Mouse (Mus musculus) olfactory bulb, adult 2 months (tissue): ENCODE results near the gene Slc12a3. TPM values are rescaled to one million over a fixed set of nuclear protein-coding genes. Genes with fewer than 3 reads are reported as not detected.
"Not testable (repeated sequence)": the region's sequence is repeated elsewhere in the genome, so short reads cannot be mapped to it uniquely, and the experiment has no call there.

Source experiments
- H3K27ac ChIP-seq: fragments of 200-500 bp; 2 replicates; pipeline ENCODE4 v1.5.1; 2012; ENCODE audit warnings: low read depth, low read length; ENCODE audit not compliant: insufficient read depth
- H3K4me1 ChIP-seq: fragments of 200-500 bp; 2 replicates; pipeline ENCODE4 v1.6.1; 2012; ENCODE audit warnings: low read length; ENCODE audit not compliant: control insufficient read depth, insufficient read depth
- H3K4me3 ChIP-seq: fragments of 200-500 bp; 2 replicates; pipeline ENCODE4 v1.5.1; 2012; ENCODE audit warnings: mild to moderate bottlenecking, low read depth, low read length, moderate library complexity; ENCODE audit not compliant: insufficient read depth
- CTCF ChIP-seq: fragments of 200-500 bp; IDR thresholded peaks from 2 replicates; pipeline ENCODE4 v1.5.1; 2012; ENCODE audit warnings: low read depth, mild to moderate bottlenecking, low read length, moderate library complexity; ENCODE audit not compliant: insufficient read depth
- POLR2A ChIP-seq: fragments of 200-500 bp; IDR thresholded peaks from 2 replicates; pipeline ENCODE4 v1.6.1; 2012; ENCODE audit warnings: mild to moderate bottlenecking, low read depth, low read length, moderate library complexity; ENCODE audit not compliant: insufficient read depth
- WGBS: fragments of 180-500 bp; shearing (Covaris S2); methylation state at CpG from one replicate; pipeline ENCODE4 v1.1.7; 2018; 5-methylcytosine and 5-hydroxymethylcytosine counted together
- polyA plus RNA-seq: library from polyadenylated mRNA; stranded (reverse); fragments of >200 nt; gene quantifications from 2 replicates; pipeline ENCODE4 v1.2.4, GENCODE M21; 2012; ENCODE audit warnings: low replicate concordance; ENCODE audit not compliant: missing spikeins, insufficient read depth, insufficient read length

Slc12a3 gene
- polyA plus RNA-seq, 1 experiment = not detected

DNA sequence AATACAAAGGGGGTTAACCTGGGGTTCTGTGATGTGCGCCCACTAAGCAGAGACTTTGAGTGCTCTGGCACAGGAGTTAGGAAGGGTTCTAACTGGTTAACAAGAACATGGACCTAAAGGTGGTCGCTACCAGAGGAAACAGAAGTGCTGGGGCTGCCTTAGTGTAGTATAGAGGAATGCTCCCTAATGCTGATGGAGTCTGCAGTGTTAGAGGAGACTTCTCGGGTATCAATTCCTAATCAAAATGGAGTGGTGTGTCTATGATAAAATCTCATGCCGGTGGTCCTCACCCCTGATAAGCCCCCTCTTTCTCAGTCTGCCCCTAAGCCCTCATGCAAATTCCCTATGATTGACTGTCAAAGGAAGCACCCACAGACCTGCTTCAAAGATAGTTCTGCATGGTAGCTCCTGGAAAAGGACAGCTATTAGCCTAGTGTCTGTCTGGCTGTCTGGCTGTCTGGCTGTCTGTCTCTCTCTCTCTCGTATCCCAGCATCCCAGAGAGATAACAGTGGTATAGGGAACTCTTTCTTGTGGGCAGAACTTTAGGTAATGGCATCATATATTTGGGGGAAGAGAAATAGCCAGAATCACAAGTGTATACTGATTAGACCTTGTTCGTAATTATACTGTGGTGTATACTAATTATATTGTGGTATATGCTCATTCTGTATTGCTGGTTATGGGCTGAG lies 67.0 kb downstream of the Slc12a3 start:
- Histone ChIP-seq H3K27ac (no peak overlapping the region), H3K4me1 (no peaks in the 10 kb centered on the region), H3K4me3 (no peak overlapping the region)
- 85% methylated on average over 6 of the region's 6 CpGs for WGBS
- TF ChIP-seq CTCF = no peak
- TF ChIP-seq POLR2A = no peak

GRCm38 (mm10) chr8:94396964-94397657 lies 68.1 kb downstream of the Slc12a3 start:
- WGBS = 66% methylated on average over 11 of the region's 11 CpGs
- Histone ChIP-seq H3K27ac (no peak overlapping the region), H3K4me3 (no peak overlapping the region), H3K4me1 (no peaks in the 10 kb centered on the region)
- TF ChIP-seq POLR2A = no peak
- TF ChIP-seq CTCF = no peak

DNA sequence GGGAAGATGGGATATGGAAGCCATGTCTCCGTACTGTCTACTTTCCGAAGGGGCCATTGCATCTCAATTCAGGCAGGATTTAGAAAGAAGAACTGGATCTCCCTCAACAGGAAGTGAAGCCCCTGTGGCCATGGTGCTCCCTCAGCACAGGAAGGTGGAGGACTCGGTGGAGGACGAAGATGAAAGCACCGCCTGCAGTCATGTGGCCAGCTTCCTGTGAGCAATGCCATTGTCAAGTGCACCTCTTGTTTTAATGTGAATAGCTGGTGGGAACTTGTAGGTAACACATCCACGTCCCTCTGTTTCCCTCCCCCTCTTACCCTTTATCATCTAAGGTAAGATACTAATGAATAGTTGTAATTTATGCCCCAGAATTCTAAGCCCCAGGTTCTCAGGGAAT lies 69.6 kb downstream of the Slc12a3 start:
- Histone ChIP-seq H3K4me1 (no peaks in the 10 kb centered on the region), H3K27ac (no peak overlapping the region), H3K4me3 (no peak overlapping the region)
- TF ChIP-seq CTCF = no peak
- no peak for TF ChIP-seq POLR2A
- WGBS = 82% methylated on average over 6 of the region's 6 CpGs

DNA sequence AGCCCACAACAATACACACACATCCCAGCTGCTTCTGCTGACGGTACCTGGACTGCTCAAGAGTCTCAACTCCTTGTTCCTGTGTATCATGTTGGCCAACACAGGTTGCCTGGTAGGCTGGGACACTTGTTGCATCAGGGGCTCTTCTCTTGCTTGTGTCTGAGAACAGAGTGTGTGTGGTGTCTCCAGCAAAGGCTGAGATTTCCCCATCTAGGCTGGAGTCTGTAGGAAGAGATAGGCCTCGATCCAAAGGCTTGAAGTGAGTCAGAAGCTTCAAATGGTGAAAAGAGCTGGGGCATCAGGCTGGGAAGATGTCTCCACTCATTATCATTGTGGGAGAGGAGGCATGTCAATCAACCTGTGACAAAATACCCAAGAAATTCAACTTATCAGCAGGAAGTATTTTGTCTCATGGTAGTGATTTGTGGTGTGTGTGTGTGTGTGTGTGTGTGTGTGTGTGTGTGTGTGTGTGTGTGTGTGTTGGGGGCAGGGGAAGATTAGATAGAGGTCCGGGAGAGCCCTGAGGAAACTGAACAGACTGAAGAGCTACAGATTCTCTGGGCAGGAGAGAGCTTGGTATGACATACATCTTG lies 70.5 kb downstream of the Slc12a3 start:
- TF ChIP-seq POLR2A (no peak), CTCF (no peak)
- 84% methylated on average over 3 of the region's 3 CpGs for WGBS
- Histone ChIP-seq H3K27ac (no peak overlapping the region), H3K4me3 (no peak overlapping the region), H3K4me1 (no peaks in the 10 kb centered on the region)

- H3K4me1 ChIP-seq, H3K27ac ChIP-seq, H3K4me3 ChIP-seq: not testable (repeated sequence)
- WGBS = 88% methylated on average over 2 of the region's 2 CpGs
Measured at GRCm38 (mm10) chr8:94399957-94400356, 71.0 kb downstream of the Slc12a3 start.

DNA sequence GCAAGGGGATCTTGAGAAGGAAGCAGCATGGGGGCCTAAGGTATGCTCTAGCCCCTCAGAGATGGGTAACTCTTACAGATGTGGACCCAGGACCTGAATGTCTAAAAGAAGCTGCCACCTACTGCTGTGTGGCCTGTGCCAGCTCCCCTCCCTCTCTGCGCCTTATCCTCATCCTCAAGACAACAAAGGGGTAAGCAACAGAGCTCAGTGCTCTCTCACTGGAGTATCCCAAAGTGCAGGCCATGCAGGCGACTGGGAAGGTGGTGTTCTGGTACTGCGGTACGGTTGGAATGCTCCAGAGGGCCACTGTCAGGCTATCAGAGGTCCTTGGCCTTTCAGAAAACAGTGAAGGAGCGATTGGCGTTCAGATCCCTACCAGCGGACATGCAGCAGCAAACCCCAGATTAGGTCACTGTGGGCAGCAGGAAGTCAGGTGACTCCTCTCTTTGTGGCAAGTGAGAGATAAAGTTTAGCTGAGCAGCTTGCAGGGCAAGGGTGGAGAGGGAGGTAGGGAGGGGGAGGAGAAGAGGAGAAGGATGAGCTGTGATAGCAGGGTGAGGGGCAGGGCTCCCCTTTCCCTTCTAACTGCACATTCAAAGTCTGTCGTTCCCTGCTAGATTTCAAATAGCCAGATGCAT lies 79.6 kb downstream of the Slc12a3 start:
- Histone ChIP-seq H3K4me3 (no peak overlapping the region), H3K27ac (no peak overlapping the region), H3K4me1 (no peaks in the 10 kb centered on the region)
- 73% methylated on average over 8 of the region's 8 CpGs for WGBS
- TF ChIP-seq POLR2A = no peak
- no peak for TF ChIP-seq CTCF

GRCm38 (mm10) chr8:94409523-94409922 lies 80.5 kb downstream of the Slc12a3 start:
- no peaks in the 10 kb centered on the region for H3K4me1 ChIP-seq
- TF ChIP-seq POLR2A (no peak), CTCF (no peak)
- 85% methylated on average over 7 of the region's 7 CpGs for WGBS
- no peak overlapping the region for H3K4me3 ChIP-seq
- H3K27ac ChIP-seq = no peak overlapping the region

GRCm38 (mm10) chr8:94412518-94412917 lies 83.5 kb downstream of the Slc12a3 start:
- TF ChIP-seq CTCF (no peak), POLR2A (no peak)
- WGBS = 90% methylated on average over 6 of the region's 6 CpGs
- Histone ChIP-seq H3K27ac (no peak overlapping the region), H3K4me1 (no peaks in the 10 kb centered on the region), H3K4me3 (no peak overlapping the region)

GRCm38 (mm10) chr8:94413509-94413908 lies 84.5 kb downstream of the Slc12a3 start:
- Histone ChIP-seq H3K4me1 (no peaks in the 10 kb centered on the region), H3K4me3 (no peak overlapping the region), H3K27ac (no peak overlapping the region)
- WGBS = 86% methylated on average over 6 of the region's 6 CpGs
- TF ChIP-seq CTCF = no peak
- no peak for TF ChIP-seq POLR2A
